Comparison of ENCODE assay signal across 8 mouse cellular contexts in the genomic region with DNA sequence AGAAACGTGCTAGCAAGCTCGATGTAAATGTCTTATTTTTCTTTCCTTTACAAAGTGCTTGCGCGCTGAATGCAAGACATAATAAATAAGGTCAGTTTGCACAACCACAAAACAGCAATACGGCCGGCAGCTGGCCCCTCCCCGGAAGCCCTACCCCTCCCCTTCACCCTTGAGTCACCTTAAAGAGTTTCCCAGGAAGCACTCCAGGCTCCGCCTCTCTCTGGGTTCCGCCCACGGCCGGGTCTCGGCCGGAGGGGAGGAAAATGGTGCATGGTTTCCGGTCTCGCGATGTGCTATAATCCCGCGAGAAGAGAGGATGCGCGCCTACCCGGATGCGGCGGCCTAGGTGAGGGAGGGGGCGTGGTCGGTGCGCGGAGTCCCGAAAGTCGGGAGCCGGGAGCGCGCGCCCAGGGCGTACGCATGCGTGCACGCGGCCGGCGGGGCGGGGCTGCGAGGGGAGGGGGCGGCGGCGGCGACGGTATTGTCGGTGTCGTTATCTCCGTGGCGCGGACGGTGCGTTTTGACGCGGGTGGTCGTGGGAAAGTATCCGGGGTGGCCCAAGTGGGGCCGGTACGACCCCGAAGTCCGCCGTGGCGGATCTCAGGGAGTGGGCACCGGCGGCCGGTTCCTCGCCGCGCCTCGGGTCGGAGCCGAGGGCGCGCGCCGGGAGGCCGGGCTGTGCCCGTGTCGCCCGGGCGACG. TPM values are rescaled to one million over a fixed set of nuclear protein-coding genes. Genes with fewer than 3 reads are reported as not detected.
DNase-seq lines count a peak whose midpoint lies in the region; ATAC-seq and TF ChIP-seq lines count a peak whose summit lies in the region.

A gene (minus strand): TSS at position 281 of the 701 bp plus-strand sequence.
A gene (plus strand): TSS at position 313 of the 701 bp plus-strand sequence.

- ATAC-seq in forebrain, embryonic 12.5 days (ENCODE audit: low FRiP score), result peak; percentile 98
- peak; percentile 98 for ATAC-seq in heart, postnatal 0 days (ENCODE audit: insufficient read depth, low read depth)
- peak; percentile 96 for ATAC-seq in liver, embryonic 16.5 days (ENCODE audit: low read depth)
- peak; percentile 98 for ATAC-seq in neural tube, embryonic 13.5 days (ENCODE audit: low read depth)

- peaks cover 35% of the 10 kb centered on the region for H3K36me3 ChIP-seq in E14TG2a.4 (ENCODE audit: insufficient read depth, low read length)
- peaks cover 31% of the 10 kb centered on the region for H3K36me3 ChIP-seq in forebrain, embryonic 12.5 days (replicated peaks)
- H3K36me3 ChIP-seq in heart, postnatal 0 days (replicated peaks; ENCODE audit: control insufficient read depth, insufficient read depth, low read length), result peaks cover 10% of the 10 kb centered on the region
- H3K36me3 ChIP-seq in liver, embryonic 16.5 days (ENCODE audit: control insufficient read depth, insufficient read depth), result no peaks in the 10 kb centered on the region
- H3K36me3 ChIP-seq in neural tube, embryonic 13.5 days, result peaks cover 29% of the 10 kb centered on the region
- peaks cover 2% of the 10 kb centered on the region; the same call in 1 of the 2 replicates for H3K36me3 ChIP-seq in testis, adult 2 months (ENCODE audit: control insufficient read depth, insufficient read depth, low read length)

- H3K27ac ChIP-seq in forebrain, embryonic 12.5 days, result peak within 1 kb of the TSS; percentile 81
- H3K27ac ChIP-seq in heart, postnatal 0 days (ENCODE audit: low read depth), result peak within 1 kb of the TSS; percentile 87
- H3K27ac ChIP-seq in liver, embryonic 16.5 days (ENCODE audit: low read length), result peak within 1 kb of the TSS; percentile 80
- peak within 1 kb of the TSS; percentile 85 for H3K27ac ChIP-seq in neural tube, embryonic 13.5 days (replicated peaks)
- H3K27ac ChIP-seq in testis, adult 2 months (ENCODE audit: control insufficient read depth, insufficient read depth, low read depth, low read length), result peak within 1 kb of the TSS; percentile 93

- peak; percentile 99 for DNase-seq in c-Kit-positive CD71-positive TER-119-positive erythroid progenitor cells, embryonic 14.5 days (ENCODE audit: low spot score)
- DNase-seq in heart, postnatal 0 days (ENCODE audit: low spot score), result peak; percentile 99
- DNase-seq in kidney, postnatal 4 days, result peak; percentile 100

- H3K4me3 ChIP-seq in E14TG2a.4 (replicated peaks; ENCODE audit: low read length), result peak within 1 kb of the TSS; percentile 95
- H3K4me3 ChIP-seq in forebrain, embryonic 12.5 days (replicated peaks), result peak within 1 kb of the TSS; percentile 88
- H3K4me3 ChIP-seq in heart, postnatal 0 days (ENCODE audit: low read depth, low read length), result peak within 1 kb of the TSS; percentile 90
- peak within 1 kb of the TSS; percentile 86 for H3K4me3 ChIP-seq in liver, embryonic 16.5 days (ENCODE audit: low read depth, low read length)
- peak within 1 kb of the TSS; percentile 83 for H3K4me3 ChIP-seq in neural tube, embryonic 13.5 days
- H3K4me3 ChIP-seq in testis, adult 2 months (ENCODE audit: control insufficient read depth, low read depth, low read length), result peak within 1 kb of the TSS; percentile 98

- TF ChIP-seq EP300 in heart, postnatal 0 days (IDR thresholded peaks at IDR 0.05; ENCODE audit: low read depth), result peak; percentile 98

- WGBS in forebrain, embryonic 12.5 days, result under 1% methylated on average over 83 of the region's 83 CpGs
- WGBS in heart, postnatal 0 days, result under 1% methylated on average over 78 of the region's 83 CpGs
- under 1% methylated on average over 61 of the region's 83 CpGs for WGBS in liver, embryonic 16.5 days (ENCODE audit: insufficient replicate concordance)
- under 1% methylated on average over 81 of the region's 83 CpGs for WGBS in neural tube, embryonic 13.5 days

- no peak for TF ChIP-seq CTCF in E14TG2a.4 (conservative IDR thresholded peaks at IDR 0.05; ENCODE audit: low read length)
- no peak for TF ChIP-seq CTCF in heart, postnatal 0 days (IDR thresholded peaks at IDR 0.05; ENCODE audit: low read depth)
- no peak for TF ChIP-seq CTCF in testis, adult 2 months (IDR thresholded peaks at IDR 0.05; ENCODE audit: control insufficient read depth, insufficient read depth, insufficient replicate concordance, low read depth, low read length)

- no peaks in the 10 kb centered on the region for H3K27me3 ChIP-seq in E14TG2a.4 (ENCODE audit: insufficient read depth, low read length)
- H3K27me3 ChIP-seq in forebrain, embryonic 12.5 days, result no peaks in the 10 kb centered on the region
- H3K27me3 ChIP-seq in heart, postnatal 0 days (ENCODE audit: control insufficient read depth, insufficient read depth, low read length), result no peaks in the 10 kb centered on the region
- no peaks in the 10 kb centered on the region for H3K27me3 ChIP-seq in liver, embryonic 16.5 days (ENCODE audit: control insufficient read depth, insufficient read depth, low read depth, low read length)
- no peaks in the 10 kb centered on the region for H3K27me3 ChIP-seq in neural tube, embryonic 13.5 days
- H3K27me3 ChIP-seq in testis, adult 2 months (ENCODE audit: control insufficient read depth, insufficient read depth, low read length), result no peaks in the 10 kb centered on the region

- peak within 1 kb of the TSS; percentile 90 for H3K9ac ChIP-seq in forebrain, embryonic 12.5 days
- peak within 1 kb of the TSS; percentile 82 for H3K9ac ChIP-seq in heart, postnatal 0 days (replicated peaks; ENCODE audit: low read depth, low read length)
- H3K9ac ChIP-seq in liver, embryonic 16.5 days (ENCODE audit: low read depth, low read length), result peak within 1 kb of the TSS; percentile 85
- H3K9ac ChIP-seq in neural tube, embryonic 13.5 days, result peak within 1 kb of the TSS; percentile 90

- TF ChIP-seq POLR2A in testis, adult 2 months (IDR thresholded peaks at IDR 0.05; ENCODE audit: control insufficient read depth, low read depth, low read length), result peak; percentile 61

- H3K4me2 ChIP-seq in forebrain, embryonic 12.5 days, result peak within 1 kb of the TSS; percentile 93
- H3K4me2 ChIP-seq in heart, postnatal 0 days (ENCODE audit: low read depth, low read length), result peak within 1 kb of the TSS; percentile 83
- peak within 1 kb of the TSS; percentile 84 for H3K4me2 ChIP-seq in liver, embryonic 16.5 days (ENCODE audit: low read depth, low read length)
- peak within 1 kb of the TSS; percentile 91 for H3K4me2 ChIP-seq in neural tube, embryonic 13.5 days

- no peaks in the 10 kb centered on the region for H3K9me3 ChIP-seq in E14TG2a.4 (ENCODE audit: low read length)
- H3K9me3 ChIP-seq in forebrain, embryonic 12.5 days, result no peaks in the 10 kb centered on the region
- H3K9me3 ChIP-seq in heart, postnatal 0 days (replicated peaks; ENCODE audit: control insufficient read depth, low read length), result no peaks in the 10 kb centered on the region
- no peaks in the 10 kb centered on the region for H3K9me3 ChIP-seq in liver, embryonic 16.5 days (replicated peaks; ENCODE audit: control insufficient read depth, low read length)
- H3K9me3 ChIP-seq in neural tube, embryonic 13.5 days, result no peaks in the 10 kb centered on the region

- peaks cover 64% of the 10 kb centered on the region for H3K4me1 ChIP-seq in E14TG2a.4 (replicated peaks; ENCODE audit: low read depth, low read length)
- peaks cover 26% of the 10 kb centered on the region for H3K4me1 ChIP-seq in forebrain, embryonic 12.5 days
- peaks cover 20% of the 10 kb centered on the region; the same call in 1 of the 2 replicates for H3K4me1 ChIP-seq in heart, postnatal 0 days (ENCODE audit: control insufficient read depth, insufficient read depth)
- H3K4me1 ChIP-seq in liver, embryonic 16.5 days (ENCODE audit: control insufficient read depth, low read depth, low read length), result peaks cover 29% of the 10 kb centered on the region
- peaks cover 40% of the 10 kb centered on the region for H3K4me1 ChIP-seq in neural tube, embryonic 13.5 days (replicated peaks)
- H3K4me1 ChIP-seq in testis, adult 2 months (ENCODE audit: control insufficient read depth, insufficient read depth, low read length), result peaks cover 8% of the 10 kb centered on the region

RNA-seq across cellular contexts. Expression of the first gene that starts in this region (rescaled TPM):
- 24.5 and 28.2 TPM in 2 replicates for polyA plus RNA-seq in forebrain, embryonic 12.5 days (2016; fragmentation: Nextera tagmentation; extraction: Ambion mirVana)
- 21.6 and 21.7 TPM in 2 replicates for total RNA-seq in heart, postnatal 0 days (2014; rRNA removed; ENCODE audit: low replicate concordance)
- 10.4 and 12.4 TPM in 2 replicates for polyA plus RNA-seq in heart, postnatal 0 days (2015; fragmentation: Nextera tagmentation; extraction: Ambion mirVana)
- 7.3 and 9.0 TPM in 2 replicates for polyA plus RNA-seq in liver, embryonic 16.5 days (2015; fragmentation: Nextera tagmentation; extraction: Ambion mirVana)
- 64.8 and 66.2 TPM in 2 replicates for polyA plus RNA-seq in neural tube, embryonic 13.5 days (2015; fragmentation: Nextera tagmentation; extraction: Ambion mirVana)
- 74.6 and 82.5 TPM in 2 replicates for polyA plus RNA-seq in testis, adult 2 months (2012; rRNA removed)

RNA-seq across cellular contexts. Expression of the second gene that starts in this region (rescaled TPM):
- 151 and 157 TPM in 2 replicates for polyA plus RNA-seq in forebrain, embryonic 12.5 days (2016; fragmentation: Nextera tagmentation; extraction: Ambion mirVana)
- total RNA-seq in heart, postnatal 0 days (2014; rRNA removed; ENCODE audit: low replicate concordance), result 31.3 and 83.1 TPM in 2 replicates
- polyA plus RNA-seq in heart, postnatal 0 days (2015; fragmentation: Nextera tagmentation; extraction: Ambion mirVana), result 70.0 and 72.5 TPM in 2 replicates
- 22.1 and 23.0 TPM in 2 replicates for polyA plus RNA-seq in liver, embryonic 16.5 days (2015; fragmentation: Nextera tagmentation; extraction: Ambion mirVana)
- polyA plus RNA-seq in neural tube, embryonic 13.5 days (2015; fragmentation: Nextera tagmentation; extraction: Ambion mirVana), result 130 and 139 TPM in 2 replicates
- 42.8 and 46.5 TPM in 2 replicates for polyA plus RNA-seq in testis, adult 2 months (2012; rRNA removed)

Comparison
In these comparisons a context has a peak if more than half of its experiments do, and no peak if none do; other contexts are left out.
1. Peak in every context shown above with its lines: DNase-seq, ATAC-seq, H3K4me3 ChIP-seq and H3K27ac ChIP-seq.